Mouse (Mus musculus) limb, embryonic 13.5 days (tissue): ENCODE results near the gene Emc10. TPM values are rescaled to one million over a fixed set of nuclear protein-coding genes. Genes with fewer than 3 reads are reported as not detected.

Experiments used
- microRNA-seq: library from miRNA; unstranded; fragments of <30 nt; microRNA quantifications from one replicate; pipeline ENCODE4, GENCODE M21; 2016
- polyA plus RNA-seq: library from polyadenylated mRNA; unstranded; fragments of >200 nt; fragmentation: Nextera tagmentation; extraction: Ambion mirVana; gene quantifications from 2 replicates; pipeline ENCODE4 v1.2.1, GENCODE M21; 2015

The Emc10 gene
- polyA plus RNA-seq, 1 experiment from 2014 or later, result 104 TPM

Small RNA genes within 50 kb of the gene (microRNA-seq; reads per million reads assigned to microRNA genes)
- gene Mir7052 (not detected), gene Mir7053 (0.52 reads per million)

Other genes starting within 250 kb of the Emc10 start
- gene 1700028J19Rik, start 249.8 kb downstream of the Emc10 start, polyA plus RNA-seq, result 0.78 and 0.94 TPM in 2 replicates
- gene 2410002F23Rik, start 249.8 kb downstream of the Emc10 start, polyA plus RNA-seq, result 222 and 224 TPM in 2 replicates
- gene Acp4, start 239.2 kb downstream of the Emc10 start, polyA plus RNA-seq, result 0.14 TPM in 1 of 2 replicates, not detected in the other
- 1.2 TPM in 1 of 2 replicates, not detected in the other for gene Gm15517, start 235.1 kb downstream of the Emc10 start, polyA plus RNA-seq
- 5.6 and 6.3 TPM in 2 replicates for gene Clec11a, start 189.6 kb downstream of the Emc10 start, polyA plus RNA-seq
- gene Shank1, start 186.3 kb downstream of the Emc10 start, polyA plus RNA-seq, result 3.1 and 3.3 TPM in 2 replicates
- 3.5 and 4.0 TPM in 2 replicates for gene Syt3, start 112.4 kb downstream of the Emc10 start, polyA plus RNA-seq
- gene 1700008O03Rik, start 110.7 kb downstream of the Emc10 start, polyA plus RNA-seq, result 1.1 TPM in 2 replicates
- gene Lrrc4b, start 67.5 kb downstream of the Emc10 start, polyA plus RNA-seq, result 1.00 and 1.2 TPM in 2 replicates
- 0.36 TPM in 1 of 2 replicates, not detected in the other for gene Aspdh, start 31.1 kb downstream of the Emc10 start, polyA plus RNA-seq
- gene Josd2, start 28.5 kb downstream of the Emc10 start, polyA plus RNA-seq, result 87.7 and 91.3 TPM in 2 replicates
- 22.4 and 22.9 TPM in 2 replicates for gene Fam71e1, start 52 bp upstream of the Emc10 start, polyA plus RNA-seq
- gene Mybpc2, start 28.1 kb upstream of the Emc10 start, polyA plus RNA-seq, result 0.08 and 0.10 TPM in 2 replicates
- gene Spib, start 35.5 kb upstream of the Emc10 start, polyA plus RNA-seq, result 0.19 and 0.25 TPM in 2 replicates
- gene Pold1, start 52.3 kb upstream of the Emc10 start, polyA plus RNA-seq, result 101 and 105 TPM in 2 replicates
- 70.5 and 72.4 TPM in 2 replicates for gene Nr1h2, start 57.4 kb upstream of the Emc10 start, polyA plus RNA-seq
- gene Napsa, start 75.9 kb upstream of the Emc10 start, polyA plus RNA-seq, result 1.0 and 1.3 TPM in 2 replicates
- gene Kcnc3, start 94.1 kb upstream of the Emc10 start, polyA plus RNA-seq, result 0.43 and 0.51 TPM in 2 replicates
- 1.8 and 4.0 TPM in 2 replicates for gene Myh14, start 174.3 kb upstream of the Emc10 start, polyA plus RNA-seq
- gene Izumo2, start 212.2 kb upstream of the Emc10 start, polyA plus RNA-seq, result not detected in 2 replicates